ENCODE assay signal across 20 mouse cellular contexts in the genomic region with DNA sequence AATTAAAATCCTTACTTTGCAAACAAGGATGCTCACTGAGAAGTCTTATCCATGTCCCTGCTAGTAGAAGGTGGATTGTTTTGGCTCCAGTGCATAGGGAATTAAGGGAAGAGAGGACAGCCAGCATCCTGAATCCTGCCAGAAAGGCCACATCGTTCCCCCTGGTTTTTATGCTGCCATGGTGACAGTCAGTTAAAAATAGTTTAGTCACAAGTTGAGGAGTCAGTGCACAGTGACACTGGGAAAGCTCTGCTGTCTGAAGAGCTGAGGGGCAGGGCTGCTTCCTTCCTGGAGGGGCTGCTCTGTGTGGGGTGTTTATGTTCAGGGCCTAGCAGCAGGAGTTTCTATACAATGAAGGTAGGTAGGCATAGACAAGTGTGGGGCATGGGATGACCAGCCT. TPM values are rescaled to one million over a fixed set of nuclear protein-coding genes. Genes with fewer than 3 reads are reported as not detected.
A peak's percentile ranks its signal among the peaks of the same experiment; 100 is the strongest.
DNase-seq lines count a peak whose midpoint lies in the region; ATAC-seq lines count a peak whose summit lies in the region.
"Had no signal": no experiment of that assay in that cellular context is flagged by ENCODE, and none has a peak within 500 bp of the region (broad histone marks: within the 10 kb centered on the region; RNA-seq: fewer than 3 reads in every experiment).

No protein-coding gene starts in this region.

- no peak for DNase-seq in frontal cortex, postnatal 25 days (ENCODE audit: low spot score in 2 of 2)
- DNase-seq in layer of hippocampus, adult 11-12 months (ENCODE audit: low spot score), result peak; percentile 29
- DNase-seq in layer of hippocampus, postnatal 25 days (ENCODE audit: extremely low spot score in 1 of 2, low spot score in 1 of 2), result no peak
- DNase-seq in embryonic facial prominence, embryonic 14.5 days (ENCODE audit: low spot score), result peak; percentile 5
- DNase-seq in heart, embryonic 10.5 days (ENCODE audit: low spot score), result no peak
- DNase-seq in adrenal gland, postnatal 25 days, result no peak
- DNase-seq: liver, postnatal 0 days; retina, postnatal 1 day; spleen, adult 18-20 months; thymus, postnatal 25 days had no signal

- no peak overlapping the region for H3K27ac ChIP-seq in embryonic facial prominence, embryonic 14.5 days (replicated peaks; ENCODE audit: low read depth, low read length)
- 0 out of 2 replicates have a peak overlapping the region, but pooled peaks have one; percentile 69 for H3K27ac ChIP-seq in heart, embryonic 10.5 days
- H3K27ac ChIP-seq: embryonic facial prominence, embryonic 13.5 days; intestine, embryonic 15.5 days; limb, embryonic 13.5 days; neural tube, embryonic 13.5 days had no signal

- no peak overlapping the region for H3K4me2 ChIP-seq in embryonic facial prominence, embryonic 14.5 days (ENCODE audit: low read depth, low read length)
- H3K4me2 ChIP-seq: embryonic facial prominence, embryonic 13.5 days; intestine, embryonic 15.5 days; limb, embryonic 13.5 days; neural tube, embryonic 13.5 days had no signal

- H3K4me3 ChIP-seq in embryonic facial prominence, embryonic 14.5 days (ENCODE audit: low read depth, low read length), result no peak overlapping the region
- H3K4me3 ChIP-seq in heart, embryonic 10.5 days, result no peak overlapping the region
- H3K4me3 ChIP-seq: embryonic facial prominence, embryonic 13.5 days; intestine, embryonic 15.5 days; limb, embryonic 13.5 days; neural tube, embryonic 13.5 days had no signal

- 30% methylated on average over 1 of the region's 1 CpGs for WGBS in embryonic facial prominence, embryonic 14.5 days
- 14% methylated on average over 1 of the region's 1 CpGs for WGBS in heart, embryonic 10.5 days

- no peaks in the 10 kb centered on the region for H3K27me3 ChIP-seq in embryonic facial prominence, embryonic 14.5 days (replicated peaks; ENCODE audit: control insufficient read depth, insufficient read depth, low read length)
- H3K27me3 ChIP-seq in heart, embryonic 10.5 days (ENCODE audit: insufficient read depth, poor library complexity, severe bottlenecking), result no peaks in the 10 kb centered on the region
- H3K27me3 ChIP-seq: embryonic facial prominence, embryonic 13.5 days; intestine, embryonic 15.5 days; limb, embryonic 13.5 days; neural tube, embryonic 13.5 days had no signal

- H3K36me3 ChIP-seq in embryonic facial prominence, embryonic 14.5 days (ENCODE audit: control insufficient read depth, insufficient read depth, low read length), result no peaks in the 10 kb centered on the region
- no peaks in the 10 kb centered on the region for H3K36me3 ChIP-seq in heart, embryonic 10.5 days
- H3K36me3 ChIP-seq: embryonic facial prominence, embryonic 13.5 days; intestine, embryonic 15.5 days; limb, embryonic 13.5 days; neural tube, embryonic 13.5 days had no signal

- H3K9me3 ChIP-seq in embryonic facial prominence, embryonic 14.5 days (ENCODE audit: control insufficient read depth, low read length), result no peaks in the 10 kb centered on the region
- no peaks in the 10 kb centered on the region for H3K9me3 ChIP-seq in heart, embryonic 10.5 days
- H3K9me3 ChIP-seq: embryonic facial prominence, embryonic 13.5 days; intestine, embryonic 15.5 days; neural tube, embryonic 13.5 days had no signal

- no peaks in the 10 kb centered on the region for H3K4me1 ChIP-seq in embryonic facial prominence, embryonic 14.5 days (ENCODE audit: control insufficient read depth, insufficient read depth, low read length)
- peaks cover 4% of the 10 kb centered on the region; the same call in 1 of the 2 replicates for H3K4me1 ChIP-seq in heart, embryonic 10.5 days
- H3K4me1 ChIP-seq: embryonic facial prominence, embryonic 13.5 days; intestine, embryonic 15.5 days; limb, embryonic 13.5 days; neural tube, embryonic 13.5 days had no signal

- ATAC-seq in frontal cortex, adult (ENCODE audit: low TSS enrichment), result peak; percentile 85
- ATAC-seq in embryonic facial prominence, embryonic 14.5 days (ENCODE audit: low read depth), result no peak
- ATAC-seq: activated CD4-positive, CD25-positive, alpha-beta regulatory T cell, adult 4 months; forebrain, embryonic 14.5 days; intestine, embryonic 15.5 days; liver, postnatal 0 days had no signal

- H3K9ac ChIP-seq in embryonic facial prominence, embryonic 14.5 days (ENCODE audit: low read depth, low read length), result no peak overlapping the region
- H3K9ac ChIP-seq: embryonic facial prominence, embryonic 13.5 days; intestine, embryonic 15.5 days; limb, embryonic 13.5 days; liver, postnatal 0 days; neural tube, embryonic 13.5 days had no signal

RNA-seq across cellular contexts. Expression of gene Ankrd34c, which starts 32.9 kb away (rescaled TPM):
- under 1 TPM; 0.86 to 0.96 TPM for total RNA-seq in layer of hippocampus, postnatal 25 days (2021)
- polyA plus RNA-seq in embryonic facial prominence, embryonic 14.5 days (2014; fragmentation: Nextera tagmentation; extraction: Ambion mirVana), result 0.08 TPM in 1 of 2 replicates, not detected in the other
- polyA plus RNA-seq in heart, embryonic 10.5 days (2016; fragmentation: Nextera tagmentation; extraction: Ambion mirVana), result not detected in 2 replicates
- not detected in 2 replicates for total RNA-seq in adrenal gland, postnatal 25 days (2021)
- total RNA-seq: heart, postnatal 36 days had no signal
- polyA plus RNA-seq: activated CD4-positive, CD25-positive, alpha-beta regulatory T cell, adult 4 months; embryonic facial prominence, embryonic 13.5 days; intestine, embryonic 15.5 days; kidney, embryonic 16.5 days; limb, embryonic 13.5 days; liver, postnatal 0 days; stomach, embryonic 16.5 days had no signal

Comparison
In these comparisons a context has a peak if more than half of its experiments do, and no peak if none do; other contexts are left out.
1. DNase-seq: peak in layer of hippocampus, adult 11-12 months (single experiment) and embryonic facial prominence, embryonic 14.5 days (single experiment); none in frontal cortex, postnatal 25 days (0 of 2), layer of hippocampus, postnatal 25 days (0 of 2), heart, embryonic 10.5 days (single experiment) and adrenal gland, postnatal 25 days (single experiment).